Mouse (Mus musculus): ENCODE measurements around the gene Epha6.

DNA sequence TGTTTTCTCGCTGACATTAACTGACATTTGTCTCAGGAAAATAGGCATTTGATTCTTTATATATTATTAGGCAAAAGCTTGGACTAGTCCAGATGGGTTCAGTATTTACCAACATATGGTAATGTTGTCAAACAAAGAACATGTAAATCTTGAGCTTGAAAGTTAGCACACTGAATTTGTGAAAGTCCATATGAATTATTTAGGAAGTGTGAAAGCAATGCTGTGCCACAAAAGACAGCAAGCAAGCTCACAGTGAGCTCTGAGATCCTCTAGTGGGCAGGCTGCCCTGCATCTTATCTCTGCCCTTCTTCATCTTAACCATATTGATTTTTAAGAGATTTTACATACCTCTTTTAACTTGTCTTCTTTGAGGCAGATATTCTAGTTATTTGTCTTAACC, 510.0 kb downstream of the Epha6 start:
- TF ChIP-seq MAFK (IDR thresholded peaks at IDR 0.05; ENCODE audit: insufficient read depth, low read depth, low read length) (no peak), ZNF384 (IDR thresholded peaks at IDR 0.05; ENCODE audit: low read depth, low read length) (no peak), HCFC1 (IDR thresholded peaks at IDR 0.05; ENCODE audit: borderline replicate concordance, insufficient read depth, low read length) (no peak)

All from ES-E14 (cell line).